Mouse (Mus musculus) heart, embryonic 11.5 days (tissue): Measurements from ENCODE around the gene Cebpg. TPM values are rescaled to one million over a fixed set of nuclear protein-coding genes. Genes with fewer than 3 reads are reported as not detected.

ENCODE experiments used
- ATAC-seq: fragments of 200-750 bp; cut with Nextera tagmentation; replicated peaks from 2 replicates; pipeline ENCODE4 v1.8.0; 2017; ENCODE audit warnings: moderate library complexity; ENCODE audit not compliant: insufficient number of reproducible peaks, low FRiP score, low TSS enrichment
- H3K27ac ChIP-seq: fragments of 300-500 bp; sonication (generic); 2 replicates; pipeline ENCODE4 v1.5.1; 2014; ENCODE audit warnings: mild to moderate bottlenecking, low read depth, low read length
- H3K27me3 ChIP-seq: fragments of 300-500 bp; sonication (generic); 2 replicates; pipeline ENCODE4 v1.6.1; 2014; ENCODE audit warnings: mild to moderate bottlenecking, low read length, mixed read lengths; ENCODE audit not compliant: control insufficient read depth, insufficient read depth
- H3K36me3 ChIP-seq: fragments of 300-500 bp; sonication (generic); 2 replicates; pipeline ENCODE4 v1.6.1; 2014; ENCODE audit warnings: mild to moderate bottlenecking, low read length, moderate library complexity, mixed read lengths; ENCODE audit not compliant: control insufficient read depth, insufficient read depth
- H3K4me1 ChIP-seq: fragments of 300-500 bp; sonication (generic); 2 replicates; pipeline ENCODE4 v1.6.1; 2014; ENCODE audit warnings: low read length; ENCODE audit not compliant: control insufficient read depth, insufficient read depth
- H3K4me2 ChIP-seq: fragments of 300-500 bp; sonication (generic); 2 replicates; pipeline ENCODE4 v1.6.1; 2014; ENCODE audit warnings: mild to moderate bottlenecking, moderate library complexity
- H3K4me3 ChIP-seq: fragments of 300-500 bp; sonication (generic); 2 replicates; pipeline ENCODE4 v1.5.1; 2014; ENCODE audit warnings: low read depth, low read length
- H3K9ac ChIP-seq: fragments of 300-500 bp; sonication (generic); 2 replicates; pipeline ENCODE4 v1.6.1; 2014; ENCODE audit warnings: mild to moderate bottlenecking, low read depth, low read length, moderate library complexity
- H3K9me3 ChIP-seq: fragments of 300-500 bp; sonication (generic); replicated peaks from 2 replicates; pipeline ENCODE4 v1.6.1; 2016; ENCODE audit warnings: low read length; ENCODE audit not compliant: control insufficient read depth
- WGBS: fragments of 180-500 bp; shearing (Covaris S2); extraction: QIAGEN DNeasy Blood & Tissue Kit; methylation state at CpG from one replicate; pipeline ENCODE4 v1.1.7; 2014; ENCODE audit not compliant: insufficient replicate concordance; 5-methylcytosine and 5-hydroxymethylcytosine counted together
- polyA plus RNA-seq: library from polyadenylated mRNA; unstranded; fragments of >200 nt; fragmentation: Nextera tagmentation; extraction: Ambion mirVana; gene quantifications from 2 replicates; pipeline ENCODE4 v1.2.1, GENCODE M21; 2014

The Cebpg gene
- polyA plus RNA-seq, 1 experiment from 2014 or later: 16.1 TPM

GRCm38 (mm10) chr7:35025409-35026275 lies 30.7 kb downstream of the Cebpg start:
- H3K4me3 ChIP-seq: no peak overlapping the region
- 0 out of 2 replicates have a peak, but pooled peaks cover 2% of the 10 kb centered on the region for H3K4me1 ChIP-seq
- H3K27ac ChIP-seq: no peak overlapping the region
- no peak overlapping the region for H3K9ac ChIP-seq
- no peaks in the 10 kb centered on the region for H3K9me3 ChIP-seq
- no peak overlapping the region for H3K4me2 ChIP-seq
- WGBS: 45% methylated on average over 5 of the region's 5 CpGs
- no peaks in the 10 kb centered on the region for H3K36me3 ChIP-seq
- ATAC-seq: peak; percentile 25; the same call in 1 of the 2 replicates
- no peaks in the 10 kb centered on the region for H3K27me3 ChIP-seq

GRCm38 (mm10) chr7:35024426-35024825 lies 31.9 kb downstream of the Cebpg start:
- 64% methylated on average over 1 of the region's 1 CpGs for WGBS
- no peaks in the 10 kb centered on the region for H3K36me3 ChIP-seq
- ATAC-seq: no peak
- no peaks in the 10 kb centered on the region for H3K27me3 ChIP-seq
- H3K27ac ChIP-seq: no peak overlapping the region
- no peak overlapping the region for H3K9ac ChIP-seq
- H3K4me1 ChIP-seq: 0 out of 2 replicates have a peak, but pooled peaks cover 2% of the 10 kb centered on the region
- no peaks in the 10 kb centered on the region for H3K9me3 ChIP-seq
- no peak overlapping the region for H3K4me3 ChIP-seq
- no peak overlapping the region for H3K4me2 ChIP-seq

GRCm38 (mm10) chr7:35023251-35023650 lies 33.1 kb downstream of the Cebpg start:
- no peak overlapping the region for H3K9ac ChIP-seq
- H3K4me2 ChIP-seq: no peak overlapping the region
- 0 out of 2 replicates have a peak, but pooled peaks cover 2% of the 10 kb centered on the region for H3K4me1 ChIP-seq
- no peaks in the 10 kb centered on the region for H3K9me3 ChIP-seq
- no peaks in the 10 kb centered on the region for H3K27me3 ChIP-seq
- ATAC-seq: no peak
- 86% methylated on average over 4 of the region's 4 CpGs for WGBS
- H3K4me3 ChIP-seq: no peak overlapping the region
- H3K27ac ChIP-seq: no peak overlapping the region; the same call in 1 of the 2 replicates
- no peaks in the 10 kb centered on the region for H3K36me3 ChIP-seq

GRCm38 (mm10) chr7:35021365-35021764 lies 35.0 kb downstream of the Cebpg start:
- Histone ChIP-seq H3K27me3 (no peaks in the 10 kb centered on the region), H3K36me3 (no peaks in the 10 kb centered on the region), H3K9ac (no peak overlapping the region), H3K4me3 (no peak overlapping the region), H3K4me1 (0 out of 2 replicates have a peak, but pooled peaks cover 2% of the 10 kb centered on the region), H3K27ac (no peak overlapping the region), H3K9me3 (no peaks in the 10 kb centered on the region), H3K4me2 (no peak overlapping the region)
- WGBS: 83% methylated on average over 10 of the region's 10 CpGs
- no peak for ATAC-seq

- Histone ChIP-seq H3K27me3 (no peaks in the 10 kb centered on the region), H3K4me2 (no peak overlapping the region), H3K4me3 (no peak overlapping the region), H3K27ac (no peak overlapping the region), H3K9ac (no peak overlapping the region), H3K4me1 (no peaks in the 10 kb centered on the region), H3K9me3 (no peaks in the 10 kb centered on the region), H3K36me3 (no peaks in the 10 kb centered on the region)
- no peak for ATAC-seq
- WGBS: 76% methylated on average over 2 of the region's 2 CpGs
Observed at GRCm38 (mm10) chr7:35015252-35015651, 41.1 kb downstream of the Cebpg start.

- Histone ChIP-seq H3K4me3 (no peak overlapping the region), H3K27ac (no peak overlapping the region), H3K9me3 (no peaks in the 10 kb centered on the region), H3K9ac (no peak overlapping the region), H3K27me3 (no peaks in the 10 kb centered on the region), H3K4me2 (no peak overlapping the region), H3K36me3 (no peaks in the 10 kb centered on the region), H3K4me1 (no peaks in the 10 kb centered on the region)
- WGBS: 79% methylated on average over 9 of the region's 9 CpGs
- no peak for ATAC-seq
Observed at GRCm38 (mm10) chr7:35013228-35013627, 43.1 kb downstream of the Cebpg start.

GRCm38 (mm10) chr7:35006661-35007060 lies 49.7 kb downstream of the Cebpg start:
- no peaks in the 10 kb centered on the region for H3K36me3 ChIP-seq
- ATAC-seq: no peak
- H3K9ac ChIP-seq: no peak overlapping the region
- no peaks in the 10 kb centered on the region for H3K27me3 ChIP-seq
- 87% methylated on average over 7 of the region's 7 CpGs for WGBS
- H3K4me1 ChIP-seq: no peaks in the 10 kb centered on the region
- no peak overlapping the region for H3K4me3 ChIP-seq
- no peak overlapping the region for H3K4me2 ChIP-seq
- no peak overlapping the region for H3K27ac ChIP-seq
- no peaks in the 10 kb centered on the region for H3K9me3 ChIP-seq

GRCm38 (mm10) chr7:35003171-35003737 lies 53.1 kb downstream of the Cebpg start:
- Histone ChIP-seq H3K9me3 (no peaks in the 10 kb centered on the region), H3K4me3 (no peak overlapping the region), H3K4me2 (no peak overlapping the region), H3K36me3 (no peaks in the 10 kb centered on the region), H3K9ac (no peak overlapping the region), H3K27ac (no peak overlapping the region), H3K4me1 (no peaks in the 10 kb centered on the region), H3K27me3 (no peaks in the 10 kb centered on the region)
- 88% methylated on average over 7 of the region's 7 CpGs for WGBS
- ATAC-seq: no peak
